12 mouse cellular contexts compared by ENCODE assay signal in genomic region chr16:33010166-33010565, GRCm38 (mm10).
"Had no signal": no experiment of that assay in that cellular context is flagged by ENCODE, and none has a peak within 500 bp of the region (broad histone marks: within the 10 kb centered on the region; RNA-seq: fewer than 3 reads in every experiment).

No protein-coding gene starts in this region.

- DNase-seq: kidney, adult 18-20 months; kidney, postnatal 14 days; lung, adult 2 months; lung, postnatal 36 days; midbrain, embryonic 14.5 days; thymus, postnatal 36 days had no signal

- H3K27me3 ChIP-seq: liver, embryonic 15.5 days; neural tube, embryonic 12.5 days; stomach, embryonic 15.5 days had no signal

- H3K9me3 ChIP-seq: limb, embryonic 10.5 days; liver, embryonic 15.5 days; neural tube, embryonic 12.5 days; stomach, embryonic 15.5 days had no signal

- H3K27ac ChIP-seq: limb, embryonic 10.5 days; liver, embryonic 15.5 days; neural tube, embryonic 12.5 days; stomach, embryonic 15.5 days had no signal

- H3K4me3 ChIP-seq: limb, embryonic 10.5 days; liver, embryonic 15.5 days; neural tube, embryonic 12.5 days; stomach, embryonic 15.5 days had no signal

- H3K4me1 ChIP-seq: limb, embryonic 10.5 days; liver, embryonic 15.5 days; neural tube, embryonic 12.5 days had no signal

- H3K9ac ChIP-seq: liver, embryonic 15.5 days; neural tube, embryonic 12.5 days; stomach, embryonic 15.5 days had no signal

- ATAC-seq: lung, postnatal 0 days had no signal

- H3K4me2 ChIP-seq: liver, embryonic 11.5 days; liver, embryonic 15.5 days; neural tube, embryonic 12.5 days; stomach, embryonic 15.5 days had no signal
